Mouse (Mus musculus) lung, postnatal 0 days (tissue): ENCODE measurements around the gene Celf2.

Experiments
- CTCF ChIP-seq: IDR thresholded peaks from 2 replicates; pipeline ENCODE4 v1.5.1; 2016; ENCODE audit warnings: antibody characterized with exemption, mild to moderate bottlenecking
- EP300 ChIP-seq: IDR thresholded peaks from 2 replicates; pipeline ENCODE4 v1.6.1; 2016; ENCODE audit warnings: antibody characterized with exemption, mild to moderate bottlenecking, control low read depth

GRCm38 (mm10) chr2:7548886-7549285 lies 39.5 kb upstream of the Celf2 start:
- TF ChIP-seq EP300 = no peak
- TF ChIP-seq CTCF = no peak
